Mouse (Mus musculus): ENCODE measurements around the gene Srsf3.

Gene Srsf3

DNA sequence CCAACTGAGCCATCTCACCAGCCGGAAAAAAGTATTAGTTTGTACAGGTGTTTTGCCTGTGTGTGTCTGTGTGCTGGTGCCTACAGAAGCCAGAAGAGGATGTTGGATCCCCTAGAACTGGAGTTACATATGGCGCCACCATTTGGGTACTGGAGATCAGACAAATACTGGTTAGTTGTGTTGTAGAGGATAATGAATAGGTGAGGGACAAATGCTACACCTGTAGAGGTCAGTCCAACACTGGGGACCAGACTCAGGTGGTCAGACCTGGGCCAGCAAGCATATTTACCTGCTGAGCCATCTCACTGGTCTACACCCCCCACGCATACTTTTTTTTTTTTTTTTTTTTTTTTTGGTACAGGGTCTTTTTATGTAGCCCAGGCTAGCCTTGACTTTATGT lies 14.4 kb downstream of the Srsf3 start:
- DNase-seq, result no peak

GRCm38 (mm10) chr17:29047697-29048514 lies 15.5 kb downstream of the Srsf3 start:
- DNase-seq, result no peak

DNA sequence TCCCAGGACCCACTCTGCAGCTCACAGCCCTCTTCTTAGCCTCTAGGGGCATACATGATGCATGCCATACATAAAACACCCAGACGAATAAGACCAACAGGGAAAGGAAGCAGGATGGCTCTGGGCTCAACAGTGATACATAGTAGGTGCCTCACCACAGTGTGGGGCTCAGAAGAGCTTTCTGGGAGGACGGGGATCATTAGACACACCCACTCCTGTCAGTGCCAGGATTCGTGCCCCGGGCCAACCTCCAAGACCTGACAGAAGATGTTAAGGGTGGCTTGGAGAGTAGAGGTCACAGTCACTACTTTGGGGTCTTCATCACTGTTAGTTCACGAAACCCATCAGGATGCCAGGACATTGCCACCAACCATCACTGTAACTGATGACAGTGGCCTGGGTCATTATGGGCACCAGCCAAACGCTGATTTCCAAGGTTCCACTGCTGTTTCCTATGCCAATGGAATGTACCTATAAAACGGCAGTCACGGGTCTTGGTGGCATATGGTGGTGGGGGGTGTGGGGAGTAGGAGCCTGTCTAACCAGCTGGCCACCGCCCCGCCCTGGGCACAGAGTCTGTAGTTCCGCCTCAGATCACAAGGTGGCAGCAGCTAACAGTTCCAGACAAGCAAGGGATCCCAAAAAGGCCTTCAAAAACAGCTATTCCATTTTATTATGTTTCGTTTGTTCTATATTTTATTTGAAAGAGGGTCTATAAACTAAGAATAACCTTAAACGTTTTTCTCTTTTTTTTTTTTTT lies 16.5 kb downstream of the Srsf3 start:
- DNase-seq, result peak; percentile 84

- no peak for DNase-seq
These were observed 17.1 kb downstream of the Srsf3 start for GRCm38 (mm10) chr17:29049508-29049889.

DNA sequence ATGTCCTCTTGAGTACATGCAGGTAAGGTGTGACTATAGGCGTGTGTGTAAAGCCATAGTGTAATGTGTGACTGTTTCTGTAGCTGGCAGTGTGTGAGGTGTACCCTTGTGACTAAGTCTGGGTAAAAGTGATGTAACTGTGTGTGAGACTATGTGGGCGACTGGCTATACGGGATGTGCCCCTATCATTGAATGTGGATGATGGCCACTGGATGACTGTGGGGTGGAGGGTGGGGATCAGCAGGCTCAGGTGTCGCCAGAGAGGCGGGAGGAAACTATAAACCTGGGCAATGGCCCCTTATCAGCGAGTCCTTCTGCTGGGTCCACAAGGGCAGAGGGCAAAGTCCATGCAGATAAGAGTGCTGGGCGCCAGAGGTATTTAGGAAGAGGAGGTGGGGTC lies 17.5 kb downstream of the Srsf3 start:
- DNase-seq, result no peak

- no peak for DNase-seq
These were observed 18.4 kb downstream of the Srsf3 start for GRCm38 (mm10) chr17:29050791-29051190.

GRCm38 (mm10) chr17:29053067-29053466 lies 20.6 kb downstream of the Srsf3 start:
- DNase-seq, result no peak

- no peak for DNase-seq
These were observed 21.4 kb downstream of the Srsf3 start for GRCm38 (mm10) chr17:29053841-29054240.

DNA sequence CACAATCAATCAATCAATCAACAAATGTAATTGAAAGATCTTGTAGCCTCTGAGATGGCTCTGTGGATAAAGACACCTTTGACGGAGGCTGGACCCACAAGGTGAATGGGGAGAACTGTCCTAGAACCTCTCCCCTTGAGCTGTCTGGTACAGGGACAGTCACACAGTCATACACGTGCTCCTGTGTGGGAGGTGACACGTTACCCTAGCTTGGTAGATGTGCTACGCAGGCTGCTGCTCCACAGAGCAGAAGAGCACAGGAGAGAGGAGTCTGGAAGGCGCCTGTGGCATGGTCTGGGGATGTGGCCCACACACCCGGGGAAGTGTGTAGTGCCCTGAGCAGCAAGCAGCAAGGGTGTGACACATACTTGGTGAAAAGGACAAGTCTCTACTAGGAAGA lies 22.0 kb downstream of the Srsf3 start:
- DNase-seq, result no peak

DNA sequence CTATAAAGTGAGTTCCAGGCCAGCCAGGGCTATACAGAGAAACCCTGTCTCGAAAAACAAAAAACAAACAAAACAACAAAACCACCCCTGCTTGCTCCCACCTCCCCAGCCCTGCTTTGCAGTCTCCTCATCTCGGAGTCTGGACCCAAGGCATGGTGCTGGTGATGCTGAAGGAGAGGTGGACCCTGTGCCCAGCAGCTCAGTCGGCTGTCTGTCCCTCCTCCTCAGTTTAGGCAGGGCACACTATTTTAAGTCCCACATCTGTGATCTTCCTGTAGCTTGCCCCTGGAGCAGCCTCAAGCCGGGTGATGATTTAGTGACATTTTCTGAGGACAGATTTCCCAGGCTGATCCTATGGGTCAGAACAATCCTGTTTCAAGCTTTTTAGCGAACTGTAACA lies 23.2 kb downstream of the Srsf3 start:
- no peak for DNase-seq

DNA sequence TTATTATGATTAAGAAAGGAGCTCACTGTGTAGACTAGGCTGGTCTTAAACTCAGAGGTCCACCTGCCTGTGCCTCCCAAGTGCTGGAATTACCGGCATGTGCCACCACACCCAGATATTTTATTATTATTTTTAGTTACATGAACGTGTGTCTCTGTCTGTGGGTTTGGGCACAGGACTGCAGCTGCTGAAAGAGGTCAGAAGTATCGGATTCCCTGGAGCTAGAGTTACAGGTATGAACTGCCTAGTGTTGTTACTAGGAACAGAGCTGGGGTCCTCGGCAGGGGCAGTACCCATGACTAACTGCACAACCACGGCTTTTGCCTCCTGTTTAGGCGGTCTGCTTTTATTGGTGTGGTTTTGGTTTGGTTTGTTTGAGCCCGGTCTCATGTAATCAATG lies 23.8 kb downstream of the Srsf3 start:
- no peak for DNase-seq

- no peak for DNase-seq
These were observed 24.3 kb downstream of the Srsf3 start for GRCm38 (mm10) chr17:29056699-29057151.

DNA sequence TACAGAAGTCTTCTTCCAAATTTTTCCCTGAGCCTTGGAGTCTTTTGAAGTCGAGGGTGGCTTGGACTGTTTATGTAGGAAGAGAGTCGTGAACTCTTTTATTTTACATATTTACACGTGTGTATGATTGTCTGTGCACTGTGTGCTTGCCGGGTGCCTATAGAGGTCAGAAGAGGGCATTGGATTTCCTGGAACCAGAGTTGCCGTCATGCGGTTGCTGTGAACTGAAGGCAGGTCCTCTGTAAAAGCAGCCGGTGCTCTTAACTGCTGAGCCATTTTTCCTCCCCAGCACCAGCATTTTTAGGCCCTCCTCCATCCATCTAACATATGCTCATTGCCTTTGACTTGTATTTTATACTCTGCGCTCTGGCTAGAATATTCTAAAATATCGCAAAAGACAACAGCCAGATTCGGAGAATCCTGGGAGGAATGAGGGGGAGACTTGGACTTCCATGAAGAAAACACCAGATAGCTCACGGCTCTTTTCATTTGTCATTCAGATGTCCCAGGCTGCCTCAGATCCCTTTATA lies 25.0 kb downstream of the Srsf3 start:
- DNase-seq, result no peak

DNA sequence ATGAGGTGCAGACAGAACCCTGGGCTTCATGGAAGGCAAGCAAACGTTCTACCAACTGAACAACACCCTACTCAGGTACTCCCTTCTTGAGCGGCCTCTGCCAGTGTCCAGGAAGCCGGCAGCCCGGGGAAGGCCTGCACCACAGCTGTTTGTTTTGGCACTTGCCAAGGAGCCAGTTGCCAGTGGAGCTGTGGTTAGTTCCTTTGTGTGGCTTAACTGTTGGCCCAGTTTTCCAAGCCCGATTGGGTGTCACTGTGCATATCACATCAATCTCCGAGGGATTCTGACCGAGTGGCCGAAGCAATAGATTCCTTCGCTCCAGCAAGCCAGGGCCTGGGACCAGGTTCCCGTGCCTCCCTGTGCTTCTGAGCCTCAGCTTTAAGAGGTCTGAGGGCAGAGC lies 25.5 kb downstream of the Srsf3 start:
- no peak for DNase-seq

- no peak for DNase-seq
These were observed 26.1 kb downstream of the Srsf3 start for GRCm38 (mm10) chr17:29058487-29058886.

- no peak for DNase-seq
These were observed 27.2 kb downstream of the Srsf3 start for GRCm38 (mm10) chr17:29059581-29059980.

GRCm38 (mm10) chr17:29060946-29061345 lies 28.5 kb downstream of the Srsf3 start:
- no peak for DNase-seq

DNA sequence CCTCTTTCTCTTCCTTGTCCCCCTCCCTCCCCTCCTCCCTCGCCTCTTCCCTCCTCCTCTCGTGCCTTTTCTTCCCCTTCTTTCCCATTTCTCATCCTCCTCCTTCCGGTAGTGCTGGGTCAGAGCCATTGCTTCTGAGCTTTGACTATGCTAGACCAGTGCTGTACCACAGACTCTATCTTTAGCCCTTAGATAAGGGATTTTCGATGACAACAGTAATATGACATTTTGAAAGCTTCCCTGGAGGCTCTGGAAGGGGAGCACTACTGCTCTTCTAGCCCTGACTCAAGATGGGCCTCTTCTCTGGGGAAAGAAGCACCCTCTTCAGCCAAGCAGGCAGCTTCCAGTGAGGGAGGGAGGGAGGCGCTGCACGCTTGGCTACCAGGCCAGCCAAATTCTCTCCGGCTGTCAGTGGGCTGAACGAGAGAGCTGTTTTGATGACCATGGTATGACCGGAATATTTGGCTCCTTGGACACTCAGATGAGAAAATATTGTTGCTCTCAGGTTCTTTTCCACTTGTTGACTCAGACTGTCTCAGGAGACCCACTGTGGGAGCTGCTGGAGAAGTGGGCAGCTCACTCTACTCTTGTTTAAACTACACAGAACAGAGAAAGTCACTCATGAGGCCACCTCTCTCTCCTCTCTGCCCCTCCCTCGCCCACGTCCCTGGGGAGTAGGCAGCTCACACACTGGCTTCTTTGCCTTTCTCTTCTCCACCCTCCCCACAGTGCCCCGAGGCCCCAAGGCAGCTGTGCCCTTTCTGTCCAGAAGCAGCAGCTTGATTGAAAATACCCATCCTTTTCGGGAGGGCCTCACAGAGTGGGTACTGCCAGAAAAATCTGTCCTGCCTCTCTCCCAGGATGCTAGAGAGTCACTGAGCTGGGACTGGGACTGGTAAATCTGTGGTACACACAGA lies 29.9 kb downstream of the Srsf3 start:
- no peak for DNase-seq

- no peak for DNase-seq
These were observed 30.9 kb downstream of the Srsf3 start for GRCm38 (mm10) chr17:29063121-29063987.

GRCm38 (mm10) chr17:29063988-29064285 lies 31.5 kb downstream of the Srsf3 start:
- no peak for DNase-seq

DNA sequence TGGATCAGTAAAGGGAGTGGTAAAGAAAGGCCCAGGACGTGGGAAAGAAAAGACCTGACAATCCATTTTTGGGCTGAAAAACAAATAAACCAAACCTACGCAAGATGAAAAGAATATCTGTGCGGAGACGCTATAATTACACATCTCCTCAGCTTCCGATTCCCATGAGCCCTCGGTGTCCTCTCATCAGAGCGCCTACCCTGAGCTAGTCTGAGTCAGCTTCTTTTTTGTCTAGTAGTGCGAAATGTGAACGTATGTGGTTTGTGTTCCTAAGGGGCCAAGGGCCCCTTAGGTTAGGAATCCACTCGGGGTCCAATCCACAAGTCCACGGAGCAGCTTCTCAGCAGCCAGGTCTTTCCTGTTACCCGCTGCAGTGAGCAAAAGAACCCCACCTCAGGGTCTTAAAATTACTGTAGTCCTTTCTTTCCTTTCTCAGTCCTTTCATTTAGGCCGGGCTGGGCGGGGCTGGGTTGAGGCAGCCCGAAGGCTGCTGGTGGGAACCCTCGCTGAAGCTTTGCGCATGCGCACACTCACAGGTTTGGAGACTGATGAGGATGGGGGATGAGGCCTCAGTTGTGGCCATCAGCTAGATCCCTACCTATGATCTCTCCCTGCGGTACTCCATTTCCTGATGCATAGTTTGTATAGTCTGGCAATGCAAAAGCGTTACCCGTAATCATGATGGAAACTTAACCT lies 33.0 kb downstream of the Srsf3 start:
- no peak for DNase-seq
